Mouse (Mus musculus): ENCODE data around the gene Lyl1. TPM values are rescaled to one million over a fixed set of nuclear protein-coding genes. Genes with fewer than 3 reads are reported as not detected.

Gene Lyl1
- polyA plus RNA-seq, 1 experiment from 2014 or later: 8.3 TPM

GRCm38 (mm10) chr8:84731371-84732177, 30.3 kb downstream of the Lyl1 start:
- peak overlapping the region; percentile 72 for H3K27ac ChIP-seq (ENCODE audit: low read length)
- H3K27me3 ChIP-seq (ENCODE audit: control insufficient read depth, insufficient read depth, low read length): no peaks in the 10 kb centered on the region
- no peak overlapping the region for H3K4me3 ChIP-seq (replicated peaks; ENCODE audit: low read length)
- 47% methylated on average over 11 of the region's 11 CpGs for WGBS
- peaks cover 47% of the 10 kb centered on the region for H3K4me1 ChIP-seq (ENCODE audit: control insufficient read depth, insufficient read depth, low read length)
- peak overlapping the region; percentile 48 for H3K9ac ChIP-seq (ENCODE audit: low read length)
- H3K9me3 ChIP-seq (replicated peaks; ENCODE audit: control insufficient read depth, low read length): no peaks in the 10 kb centered on the region
- ATAC-seq (ENCODE audit: insufficient read depth, low FRiP score): no peak
- peak overlapping the region; percentile 13; the same call in 1 of the 2 replicates for H3K4me2 ChIP-seq (ENCODE audit: low read depth, low read length)
- H3K36me3 ChIP-seq (ENCODE audit: control insufficient read depth, insufficient read depth, low read length): no peaks in the 10 kb centered on the region; the same call in 1 of the 2 replicates

DNA sequence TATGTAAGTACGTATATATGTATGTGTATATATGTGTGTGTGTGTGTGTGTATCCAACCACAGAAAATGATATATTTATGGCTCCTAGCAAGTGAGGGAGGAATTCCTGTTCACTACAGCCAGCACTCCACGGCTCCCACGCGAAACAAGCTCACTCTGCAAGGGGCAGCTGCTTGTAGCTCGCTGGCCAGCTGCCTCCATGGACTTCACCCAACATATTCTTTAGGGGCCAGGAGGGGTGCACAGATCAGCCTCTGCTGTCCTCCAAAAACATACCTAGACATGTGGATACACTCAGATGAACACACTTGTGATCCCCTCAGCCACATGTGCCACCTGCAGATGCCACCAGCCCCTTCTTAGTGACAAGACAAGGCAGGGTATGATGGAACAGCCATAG, 31.3 kb downstream of the Lyl1 start:
- no peak for ATAC-seq (ENCODE audit: insufficient read depth, low FRiP score)
- no peak overlapping the region for H3K4me2 ChIP-seq (ENCODE audit: low read depth, low read length)
- H3K9ac ChIP-seq (ENCODE audit: low read length): peak overlapping the region; percentile 42
- no peaks in the 10 kb centered on the region; the same call in 1 of the 2 replicates for H3K36me3 ChIP-seq (ENCODE audit: control insufficient read depth, insufficient read depth, low read length)
- no peak overlapping the region for H3K4me3 ChIP-seq (replicated peaks; ENCODE audit: low read length)
- no peaks in the 10 kb centered on the region for H3K27me3 ChIP-seq (ENCODE audit: control insufficient read depth, insufficient read depth, low read length)
- WGBS: 47% methylated on average over 5 of the region's 5 CpGs
- no peaks in the 10 kb centered on the region for H3K9me3 ChIP-seq (replicated peaks; ENCODE audit: control insufficient read depth, low read length)
- peak overlapping the region; percentile 43; the same call in 1 of the 2 replicates for H3K27ac ChIP-seq (ENCODE audit: low read length)
- H3K4me1 ChIP-seq (ENCODE audit: control insufficient read depth, insufficient read depth, low read length): peaks cover 47% of the 10 kb centered on the region

- Histone ChIP-seq H3K27ac (ENCODE audit: low read length) (peak overlapping the region; percentile 43; the same call in 1 of the 2 replicates), H3K4me1 (ENCODE audit: control insufficient read depth, insufficient read depth, low read length) (peaks cover 51% of the 10 kb centered on the region), H3K4me3 (replicated peaks; ENCODE audit: low read length) (no peak overlapping the region), H3K36me3 (ENCODE audit: control insufficient read depth, insufficient read depth, low read length) (no peaks in the 10 kb centered on the region; the same call in 1 of the 2 replicates), H3K9ac (ENCODE audit: low read length) (peak overlapping the region; percentile 42), H3K27me3 (ENCODE audit: control insufficient read depth, insufficient read depth, low read length) (no peaks in the 10 kb centered on the region), H3K4me2 (ENCODE audit: low read depth, low read length) (no peak overlapping the region), H3K9me3 (replicated peaks; ENCODE audit: control insufficient read depth, low read length) (no peaks in the 10 kb centered on the region)
- no peak for ATAC-seq (ENCODE audit: insufficient read depth, low FRiP score)
- WGBS: 35% methylated on average over 6 of the region's 6 CpGs
Measured at GRCm38 (mm10) chr8:84732996-84733395, 31.7 kb downstream of the Lyl1 start.

- H3K9me3 ChIP-seq (replicated peaks; ENCODE audit: control insufficient read depth, low read length): no peaks in the 10 kb centered on the region
- H3K36me3 ChIP-seq (ENCODE audit: control insufficient read depth, insufficient read depth, low read length): no peaks in the 10 kb centered on the region
- H3K4me1 ChIP-seq (ENCODE audit: control insufficient read depth, insufficient read depth, low read length): peaks cover 53% of the 10 kb centered on the region
- H3K27me3 ChIP-seq (ENCODE audit: control insufficient read depth, insufficient read depth, low read length): no peaks in the 10 kb centered on the region
- no peak for ATAC-seq (ENCODE audit: insufficient read depth, low FRiP score)
- 85% methylated on average over 6 of the region's 6 CpGs for WGBS
- no peak overlapping the region for H3K27ac ChIP-seq (ENCODE audit: low read length)
- no peak overlapping the region; the same call in 1 of the 2 replicates for H3K9ac ChIP-seq (ENCODE audit: low read length)
- H3K4me3 ChIP-seq (replicated peaks; ENCODE audit: low read length): no peak overlapping the region
- no peak overlapping the region for H3K4me2 ChIP-seq (ENCODE audit: low read depth, low read length)
Measured at GRCm38 (mm10) chr8:84733959-84734358, 32.7 kb downstream of the Lyl1 start.

- H3K27ac ChIP-seq (ENCODE audit: low read length): no peak overlapping the region
- H3K9me3 ChIP-seq (replicated peaks; ENCODE audit: control insufficient read depth, low read length): no peaks in the 10 kb centered on the region
- H3K9ac ChIP-seq (ENCODE audit: low read length): no peak overlapping the region
- WGBS: 74% methylated on average over 2 of the region's 2 CpGs
- no peak for ATAC-seq (ENCODE audit: insufficient read depth, low FRiP score)
- H3K4me1 ChIP-seq (ENCODE audit: control insufficient read depth, insufficient read depth, low read length): peaks cover 58% of the 10 kb centered on the region
- no peaks in the 10 kb centered on the region for H3K27me3 ChIP-seq (ENCODE audit: control insufficient read depth, insufficient read depth, low read length)
- no peak overlapping the region for H3K4me3 ChIP-seq (replicated peaks; ENCODE audit: low read length)
- no peaks in the 10 kb centered on the region for H3K36me3 ChIP-seq (ENCODE audit: control insufficient read depth, insufficient read depth, low read length)
- H3K4me2 ChIP-seq (ENCODE audit: low read depth, low read length): no peak overlapping the region
Measured at GRCm38 (mm10) chr8:84734680-84735079, 33.4 kb downstream of the Lyl1 start.

GRCm38 (mm10) chr8:84735597-84735996, 34.3 kb downstream of the Lyl1 start:
- no peak for ATAC-seq (ENCODE audit: insufficient read depth, low FRiP score)
- 54% methylated on average over 2 of the region's 2 CpGs for WGBS
- Histone ChIP-seq H3K36me3 (ENCODE audit: control insufficient read depth, insufficient read depth, low read length) (no peaks in the 10 kb centered on the region), H3K9me3 (replicated peaks; ENCODE audit: control insufficient read depth, low read length) (no peaks in the 10 kb centered on the region), H3K27me3 (ENCODE audit: control insufficient read depth, insufficient read depth, low read length) (no peaks in the 10 kb centered on the region), H3K4me1 (ENCODE audit: control insufficient read depth, insufficient read depth, low read length) (peaks cover 59% of the 10 kb centered on the region), H3K27ac (ENCODE audit: low read length) (no peak overlapping the region), H3K4me3 (replicated peaks; ENCODE audit: low read length) (no peak overlapping the region), H3K9ac (ENCODE audit: low read length) (no peak overlapping the region), H3K4me2 (ENCODE audit: low read depth, low read length) (no peak overlapping the region)

- Histone ChIP-seq H3K4me1 (ENCODE audit: control insufficient read depth, insufficient read depth, low read length) (peaks cover 59% of the 10 kb centered on the region), H3K9ac (ENCODE audit: low read length) (no peak overlapping the region), H3K4me3 (replicated peaks; ENCODE audit: low read length) (no peak overlapping the region), H3K4me2 (ENCODE audit: low read depth, low read length) (no peak overlapping the region), H3K36me3 (ENCODE audit: control insufficient read depth, insufficient read depth, low read length) (no peaks in the 10 kb centered on the region), H3K27me3 (ENCODE audit: control insufficient read depth, insufficient read depth, low read length) (no peaks in the 10 kb centered on the region), H3K9me3 (replicated peaks; ENCODE audit: control insufficient read depth, low read length) (no peaks in the 10 kb centered on the region), H3K27ac (ENCODE audit: low read length) (no peak overlapping the region)
- ATAC-seq (ENCODE audit: insufficient read depth, low FRiP score): no peak
- 92% methylated on average over 4 of the region's 4 CpGs for WGBS
Measured at GRCm38 (mm10) chr8:84736521-84736920, 35.3 kb downstream of the Lyl1 start.

GRCm38 (mm10) chr8:84737608-84738007, 36.4 kb downstream of the Lyl1 start:
- Histone ChIP-seq H3K36me3 (ENCODE audit: control insufficient read depth, insufficient read depth, low read length) (no peaks in the 10 kb centered on the region), H3K9me3 (replicated peaks; ENCODE audit: control insufficient read depth, low read length) (no peaks in the 10 kb centered on the region), H3K27me3 (ENCODE audit: control insufficient read depth, insufficient read depth, low read length) (no peaks in the 10 kb centered on the region), H3K4me3 (replicated peaks; ENCODE audit: low read length) (no peak overlapping the region), H3K4me2 (ENCODE audit: low read depth, low read length) (peak overlapping the region; percentile 41), H3K4me1 (ENCODE audit: control insufficient read depth, insufficient read depth, low read length) (peaks cover 59% of the 10 kb centered on the region), H3K27ac (ENCODE audit: low read length) (no peak overlapping the region), H3K9ac (ENCODE audit: low read length) (peak overlapping the region; percentile 57)
- peak; percentile 30 for ATAC-seq (ENCODE audit: insufficient read depth, low FRiP score)
- WGBS: 6% methylated on average over 16 of the region's 16 CpGs

DNA sequence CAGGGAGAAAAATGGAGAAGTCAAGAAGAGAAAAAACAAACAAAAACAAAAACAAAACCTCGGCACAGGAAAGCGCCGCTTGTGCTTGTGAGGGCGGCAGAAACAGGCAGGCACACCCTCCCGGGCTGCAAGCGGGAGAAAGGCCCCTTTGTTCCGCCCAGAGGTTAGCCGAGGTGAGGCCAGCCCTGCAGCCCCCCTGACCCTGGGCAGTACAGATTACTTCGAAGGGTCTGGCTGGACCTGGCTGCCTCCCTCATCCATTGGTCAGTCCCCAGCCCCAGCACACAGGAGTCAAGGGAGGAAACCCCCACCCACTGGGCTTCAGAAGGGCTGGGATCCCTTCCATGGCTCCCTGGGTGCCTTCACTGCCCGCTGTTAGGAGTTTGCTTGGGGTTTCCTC, 37.0 kb downstream of the Lyl1 start:
- H3K9me3 ChIP-seq (replicated peaks; ENCODE audit: control insufficient read depth, low read length): no peaks in the 10 kb centered on the region
- H3K36me3 ChIP-seq (ENCODE audit: control insufficient read depth, insufficient read depth, low read length): no peaks in the 10 kb centered on the region
- no peak for ATAC-seq (ENCODE audit: insufficient read depth, low FRiP score)
- H3K27me3 ChIP-seq (ENCODE audit: control insufficient read depth, insufficient read depth, low read length): no peaks in the 10 kb centered on the region
- peak overlapping the region; percentile 13; the same call in 1 of the 2 replicates for H3K9ac ChIP-seq (ENCODE audit: low read length)
- WGBS: 44% methylated on average over 10 of the region's 10 CpGs
- peaks cover 59% of the 10 kb centered on the region for H3K4me1 ChIP-seq (ENCODE audit: control insufficient read depth, insufficient read depth, low read length)
- H3K4me2 ChIP-seq (ENCODE audit: low read depth, low read length): no peak overlapping the region
- no peak overlapping the region for H3K4me3 ChIP-seq (replicated peaks; ENCODE audit: low read length)
- no peak overlapping the region for H3K27ac ChIP-seq (ENCODE audit: low read length)

Measured in stomach, embryonic 16.5 days (tissue).